Mouse (Mus musculus) testis, adult 2 months (tissue): ENCODE measurements around the gene Man2b2.

Source experiments
- CTCF ChIP-seq: fragments of 200-500 bp; IDR thresholded peaks from 2 replicates; pipeline ENCODE4 v1.5.1; 2012; ENCODE audit warnings: low read depth, mild to moderate bottlenecking, inconsistent platforms, low read length, moderate library complexity; ENCODE audit not compliant: control insufficient read depth, insufficient read depth, insufficient replicate concordance
- POLR2A ChIP-seq: fragments of 200-500 bp; IDR thresholded peaks from 2 replicates; pipeline ENCODE4 v1.6.1; 2012; ENCODE audit warnings: low read depth, mild to moderate bottlenecking, inconsistent platforms, low read length, moderate library complexity; ENCODE audit not compliant: control insufficient read depth

DNA sequence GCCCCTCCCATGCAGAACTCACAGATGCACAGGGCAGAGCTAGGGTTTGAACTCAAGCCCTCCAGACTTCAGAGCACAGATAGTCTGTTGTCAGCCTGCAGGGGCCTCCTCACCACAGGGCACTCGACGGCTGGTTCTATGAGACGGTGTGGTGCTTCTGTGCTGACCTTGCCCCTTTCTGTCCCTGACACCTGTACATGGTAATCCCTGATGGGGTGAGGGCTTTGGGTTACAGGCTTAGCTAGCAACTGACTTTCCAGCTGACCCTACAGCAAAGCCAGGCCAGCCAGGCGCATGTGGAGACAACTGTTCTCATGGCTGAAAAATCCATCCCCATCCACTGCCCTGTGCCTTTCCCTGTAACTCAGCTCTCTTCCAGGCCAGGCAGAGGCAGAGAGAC is 7.5 kb downstream of the Man2b2 start:
- TF ChIP-seq CTCF = no peak
- TF ChIP-seq POLR2A = no peak
